Mouse (Mus musculus): ENCODE measurements around the gene Impad1. TPM values are rescaled to one million over a fixed set of nuclear protein-coding genes. Genes with fewer than 3 reads are reported as not detected.

Impad1 gene
- polyA plus RNA-seq, 1 experiment from 2014 or later: 36.9 TPM

DNA sequence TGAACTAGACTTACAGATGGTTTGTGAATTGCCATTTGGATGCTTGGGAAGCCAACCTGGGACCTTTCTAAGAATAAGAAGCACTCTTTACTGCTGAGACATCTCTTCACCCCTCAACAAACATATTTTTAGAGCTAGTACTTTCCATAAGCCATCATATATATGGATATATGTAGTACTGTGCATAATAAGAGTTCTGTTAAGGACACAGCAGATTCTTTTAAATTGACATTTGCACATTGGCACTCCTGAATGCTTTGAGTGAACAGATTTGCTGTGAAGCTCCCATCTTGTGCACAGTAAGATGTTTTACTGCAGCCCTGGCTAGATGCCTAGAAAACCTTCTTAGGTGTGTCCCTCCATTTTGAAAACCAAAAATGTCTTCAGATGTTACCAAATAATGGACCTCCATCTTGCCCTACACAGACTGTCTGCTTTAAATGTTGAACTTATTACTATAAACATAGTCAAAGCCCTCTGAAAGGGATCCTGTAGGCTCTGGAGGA is 13.8 kb downstream of the Impad1 start:
- no peak overlapping the region for H3K27ac ChIP-seq (replicated peaks)
- H3K4me1 ChIP-seq: no peaks in the 10 kb centered on the region
- H3K4me2 ChIP-seq (replicated peaks): no peak overlapping the region
- no peaks in the 10 kb centered on the region for H3K27me3 ChIP-seq
- no peak overlapping the region for H3K4me3 ChIP-seq (replicated peaks)
- peaks cover 19% of the 10 kb centered on the region for H3K36me3 ChIP-seq
- H3K9ac ChIP-seq: no peak overlapping the region
- ATAC-seq (ENCODE audit: insufficient number of reproducible peaks, low FRiP score, low TSS enrichment, low read depth): no peak
- H3K9me3 ChIP-seq (replicated peaks): no peaks in the 10 kb centered on the region

DNA sequence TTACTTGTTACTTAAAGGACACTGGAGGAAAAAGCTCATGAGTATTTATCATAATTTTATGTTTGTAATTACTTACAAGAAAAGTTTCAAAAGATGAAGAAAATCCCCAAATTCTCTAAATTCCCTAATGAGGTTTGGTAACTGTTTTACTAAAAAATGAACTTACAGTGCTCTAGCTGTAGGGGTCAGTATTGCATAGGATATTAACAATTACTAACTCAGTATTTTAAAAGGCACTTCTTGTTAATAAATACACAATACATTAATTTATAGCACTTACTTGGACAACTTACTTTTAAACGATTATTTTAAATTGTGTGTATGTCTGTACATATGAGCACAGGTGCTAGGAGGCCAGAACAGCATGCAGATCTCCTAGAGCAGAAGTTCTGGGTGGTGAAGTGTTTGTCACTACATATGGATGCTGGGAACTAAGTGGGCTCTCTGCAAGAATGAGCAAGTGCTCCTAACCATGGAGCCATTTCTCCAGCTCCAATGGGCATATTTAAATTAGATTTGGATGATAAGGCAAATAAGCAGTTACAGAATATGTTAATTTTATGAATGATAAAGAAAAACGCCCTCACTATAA is 21.5 kb downstream of the Impad1 start:
- Histone ChIP-seq H3K4me3 (replicated peaks) (no peak overlapping the region), H3K9ac (no peak overlapping the region), H3K36me3 (peaks cover 19% of the 10 kb centered on the region), H3K4me2 (replicated peaks) (no peak overlapping the region), H3K9me3 (replicated peaks) (no peaks in the 10 kb centered on the region), H3K27me3 (no peaks in the 10 kb centered on the region), H3K4me1 (no peaks in the 10 kb centered on the region), H3K27ac (replicated peaks) (no peak overlapping the region)
- no peak for ATAC-seq (ENCODE audit: insufficient number of reproducible peaks, low FRiP score, low TSS enrichment, low read depth)
- 76% methylated on average over 2 of the region's 2 CpGs for WGBS

DNA sequence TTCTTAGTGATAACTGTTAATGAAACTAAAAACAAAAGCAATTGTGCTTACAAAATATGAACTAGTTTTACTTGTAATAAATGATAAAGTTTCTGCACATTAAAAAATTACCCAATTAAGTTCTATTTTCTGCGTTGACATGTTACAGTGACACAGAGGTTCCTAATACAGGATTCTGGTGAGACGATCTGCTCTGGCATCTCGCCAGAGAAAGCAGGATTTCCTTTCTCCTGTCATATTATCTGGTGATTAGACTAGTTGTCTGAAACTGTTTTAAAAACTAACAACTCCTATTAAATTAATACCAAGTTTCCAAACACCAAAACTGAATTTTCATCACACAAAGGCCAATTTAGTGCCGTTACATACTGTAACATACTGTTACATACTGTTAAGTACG is 27.3 kb downstream of the Impad1 start:
- Histone ChIP-seq H3K9me3 (replicated peaks) (no peaks in the 10 kb centered on the region), H3K4me1 (no peaks in the 10 kb centered on the region), H3K27me3 (no peaks in the 10 kb centered on the region), H3K4me2 (replicated peaks) (no peak overlapping the region), H3K9ac (no peak overlapping the region), H3K4me3 (replicated peaks) (no peak overlapping the region), H3K27ac (replicated peaks) (no peak overlapping the region), H3K36me3 (peaks cover 13% of the 10 kb centered on the region)
- ATAC-seq (ENCODE audit: insufficient number of reproducible peaks, low FRiP score, low TSS enrichment, low read depth): no peak
- 68% methylated on average over 5 of the region's 5 CpGs for WGBS

DNA sequence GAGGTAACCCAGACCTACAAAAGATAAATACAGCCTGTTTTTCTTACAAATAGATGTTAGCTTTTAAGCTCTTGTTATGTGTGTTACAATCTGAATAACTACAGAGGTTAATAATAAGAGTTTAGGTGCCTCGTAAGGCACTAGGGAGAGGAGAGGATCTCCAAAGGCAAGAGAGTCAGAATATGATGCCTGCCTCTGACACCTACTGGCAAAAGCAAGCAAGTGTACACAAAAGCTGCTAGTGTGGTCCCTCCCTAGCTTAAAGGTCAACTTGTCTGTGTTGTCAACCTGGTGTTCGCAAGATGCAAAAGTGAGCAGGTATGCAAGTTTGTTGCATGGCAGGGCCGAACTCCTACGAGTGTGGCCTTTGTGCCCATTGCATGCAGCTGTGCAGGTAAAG is 34.8 kb downstream of the Impad1 start:
- Histone ChIP-seq H3K9ac (no peak overlapping the region), H3K4me1 (no peaks in the 10 kb centered on the region), H3K9me3 (replicated peaks) (no peaks in the 10 kb centered on the region), H3K36me3 (no peaks in the 10 kb centered on the region), H3K27ac (replicated peaks) (no peak overlapping the region), H3K4me3 (replicated peaks) (no peak overlapping the region), H3K4me2 (replicated peaks) (no peak overlapping the region), H3K27me3 (no peaks in the 10 kb centered on the region)
- no peak for ATAC-seq (ENCODE audit: insufficient number of reproducible peaks, low FRiP score, low TSS enrichment, low read depth)
- 78% methylated on average over 4 of the region's 4 CpGs for WGBS

DNA sequence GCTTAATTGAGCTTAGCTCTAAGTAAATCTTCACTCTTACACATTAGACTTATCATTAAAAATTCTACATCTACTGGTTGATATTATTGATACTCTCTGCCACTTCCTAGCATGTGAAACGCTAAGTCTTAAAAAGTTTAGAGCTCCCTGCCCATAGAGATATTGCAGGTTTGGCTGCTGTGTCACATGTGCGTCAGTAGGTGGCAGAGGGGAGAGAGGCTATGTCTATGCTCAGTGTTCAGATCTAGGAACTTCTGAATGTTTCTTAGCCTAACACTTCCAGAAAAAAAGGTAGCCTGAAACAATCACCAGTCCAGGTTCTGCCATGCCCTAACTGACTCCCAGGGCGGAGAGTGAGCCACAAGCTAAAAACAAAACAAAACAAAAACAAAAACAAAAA is 63.7 kb downstream of the Impad1 start:
- H3K4me2 ChIP-seq (replicated peaks): no peak overlapping the region
- no peak overlapping the region for H3K4me3 ChIP-seq (replicated peaks)
- 60% methylated on average over 3 of the region's 3 CpGs for WGBS
- H3K36me3 ChIP-seq: no peaks in the 10 kb centered on the region
- no peaks in the 10 kb centered on the region for H3K27me3 ChIP-seq
- H3K4me1 ChIP-seq: no peaks in the 10 kb centered on the region
- no peaks in the 10 kb centered on the region for H3K9me3 ChIP-seq (replicated peaks)
- no peak overlapping the region for H3K9ac ChIP-seq
- no peak for ATAC-seq (ENCODE audit: insufficient number of reproducible peaks, low FRiP score, low TSS enrichment, low read depth)
- H3K27ac ChIP-seq (replicated peaks): no peak overlapping the region

DNA sequence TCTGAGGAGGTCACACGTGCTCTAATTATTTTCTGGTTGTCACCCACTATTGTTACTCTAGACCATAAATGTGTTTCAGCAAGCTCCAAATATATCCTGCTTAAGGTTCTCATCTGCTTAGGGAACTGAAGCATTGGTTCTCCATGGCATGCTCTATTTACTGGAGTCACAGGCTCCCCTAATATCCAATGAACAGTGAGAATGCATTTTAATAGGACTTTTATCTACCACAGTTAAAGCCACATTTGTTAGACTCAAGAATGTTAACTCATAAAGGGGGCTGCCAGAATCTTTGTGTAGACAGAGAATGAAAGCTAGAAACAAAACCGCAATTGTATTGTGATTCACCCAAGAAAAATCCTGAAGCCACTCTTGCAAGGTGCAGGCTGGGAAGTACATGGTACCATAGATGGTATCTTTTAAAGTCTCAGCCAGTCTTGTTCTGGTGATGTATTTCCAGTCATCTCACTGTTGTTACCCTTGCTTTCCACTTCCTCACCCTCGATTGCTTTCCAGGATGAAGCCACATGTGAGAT is 66.8 kb downstream of the Impad1 start:
- 74% methylated on average over 3 of the region's 3 CpGs for WGBS
- ATAC-seq (ENCODE audit: insufficient number of reproducible peaks, low FRiP score, low TSS enrichment, low read depth): no peak
- H3K9me3 ChIP-seq (replicated peaks): no peaks in the 10 kb centered on the region

DNA sequence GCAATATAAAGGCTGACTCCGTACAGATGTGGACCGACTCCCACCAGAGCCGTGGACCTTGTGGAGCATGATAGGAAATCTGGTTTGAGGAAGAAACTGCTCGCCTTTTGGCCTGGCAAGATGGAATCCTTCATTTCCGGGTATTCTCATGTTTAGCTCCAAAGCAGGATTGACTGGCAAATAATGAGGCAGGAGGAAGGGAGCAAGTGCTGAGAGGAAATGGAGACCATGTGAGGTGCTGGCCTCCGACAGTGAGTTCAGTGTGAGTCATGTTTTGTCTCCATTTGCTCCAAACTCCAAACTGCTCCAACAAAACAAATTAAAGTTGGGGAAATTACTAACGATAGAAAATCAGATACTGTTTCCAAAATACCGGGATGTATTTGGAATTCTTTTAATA is 69.3 kb downstream of the Impad1 start:
- Histone ChIP-seq H3K27ac (replicated peaks) (no peak overlapping the region), H3K9me3 (replicated peaks) (no peaks in the 10 kb centered on the region), H3K4me1 (no peaks in the 10 kb centered on the region), H3K4me3 (replicated peaks) (no peak overlapping the region), H3K9ac (no peak overlapping the region), H3K36me3 (no peaks in the 10 kb centered on the region), H3K27me3 (no peaks in the 10 kb centered on the region), H3K4me2 (replicated peaks) (no peak overlapping the region)
- 42% methylated on average over 8 of the region's 8 CpGs for WGBS
- no peak for ATAC-seq (ENCODE audit: insufficient number of reproducible peaks, low FRiP score, low TSS enrichment, low read depth)

More for the DNA sequence above, 66.8 kb downstream of the Impad1 start:
- Histone ChIP-seq H3K36me3 (no peaks in the 10 kb centered on the region), H3K4me1 (no peaks in the 10 kb centered on the region), H3K27ac (replicated peaks) (no peak overlapping the region), H3K4me2 (replicated peaks) (no peak overlapping the region), H3K9ac (no peak overlapping the region), H3K4me3 (replicated peaks) (no peak overlapping the region), H3K27me3 (no peaks in the 10 kb centered on the region)

DNA sequence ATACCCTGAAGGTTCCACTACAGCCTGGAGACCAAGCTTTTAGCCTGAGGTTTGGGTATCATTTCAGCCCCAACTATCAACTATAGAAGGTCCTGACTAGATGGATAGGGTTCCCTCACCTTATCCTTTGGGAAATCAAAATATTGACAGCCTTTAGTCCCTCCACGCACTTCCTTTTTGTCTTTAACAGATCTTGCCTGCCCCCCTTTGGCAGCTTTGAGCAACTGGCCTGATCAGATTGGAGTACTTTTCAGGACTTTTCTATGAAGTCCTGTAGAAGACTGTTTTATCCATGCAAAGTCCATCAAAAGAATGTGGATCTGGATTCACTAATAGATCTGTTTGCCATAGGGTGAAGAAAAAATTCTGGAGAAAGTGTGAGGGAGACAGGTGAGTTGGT is 71.1 kb downstream of the Impad1 start:
- Histone ChIP-seq H3K4me1 (0 out of 2 replicates have a peak, but pooled peaks cover 3% of the 10 kb centered on the region), H3K9me3 (replicated peaks) (no peaks in the 10 kb centered on the region), H3K4me3 (replicated peaks) (no peak overlapping the region), H3K27ac (replicated peaks) (no peak overlapping the region), H3K4me2 (replicated peaks) (no peak overlapping the region), H3K36me3 (no peaks in the 10 kb centered on the region), H3K27me3 (no peaks in the 10 kb centered on the region), H3K9ac (no peak overlapping the region)
- ATAC-seq (ENCODE audit: insufficient number of reproducible peaks, low FRiP score, low TSS enrichment, low read depth): no peak
- WGBS: 40% methylated on average over 1 of the region's 1 CpGs

DNA sequence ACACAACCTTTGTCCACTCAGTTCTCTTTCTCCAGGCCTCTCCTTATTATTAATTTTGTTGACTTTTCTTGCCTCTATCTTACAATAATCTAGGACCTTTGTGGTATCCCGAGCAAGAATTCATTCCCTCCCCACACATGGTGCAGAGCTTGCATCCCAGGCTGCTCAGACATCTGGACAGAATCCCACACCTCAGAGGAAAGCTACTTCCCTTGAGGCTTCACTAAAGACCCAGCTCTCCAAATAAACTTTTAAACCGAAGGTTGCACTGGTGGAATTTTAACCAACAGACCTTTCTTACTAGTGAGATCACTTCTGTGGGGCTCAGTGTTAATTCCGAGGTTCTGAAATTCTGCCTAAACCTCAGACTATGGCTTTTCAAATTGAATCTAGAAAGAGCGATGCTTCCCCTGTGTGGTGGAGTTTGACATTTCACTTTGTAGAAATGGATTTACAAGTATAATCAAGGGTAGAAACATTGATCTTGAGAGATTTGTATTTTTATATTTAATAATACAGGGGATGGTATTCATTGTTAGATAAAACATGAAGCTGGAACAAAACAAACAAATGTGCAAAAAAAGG is 75.3 kb downstream of the Impad1 start:
- Histone ChIP-seq H3K27ac (replicated peaks) (no peak overlapping the region), H3K36me3 (no peaks in the 10 kb centered on the region), H3K4me1 (0 out of 2 replicates have a peak, but pooled peaks cover 3% of the 10 kb centered on the region), H3K27me3 (no peaks in the 10 kb centered on the region), H3K4me2 (replicated peaks) (no peak overlapping the region), H3K4me3 (replicated peaks) (no peak overlapping the region), H3K9me3 (replicated peaks) (no peaks in the 10 kb centered on the region), H3K9ac (no peak overlapping the region)
- WGBS: 33% methylated on average over 4 of the region's 4 CpGs
- ATAC-seq (ENCODE audit: insufficient number of reproducible peaks, low FRiP score, low TSS enrichment, low read depth): no peak
